Mouse (Mus musculus): ENCODE results near the gene Zfp879.

Gene Zfp879

DNA sequence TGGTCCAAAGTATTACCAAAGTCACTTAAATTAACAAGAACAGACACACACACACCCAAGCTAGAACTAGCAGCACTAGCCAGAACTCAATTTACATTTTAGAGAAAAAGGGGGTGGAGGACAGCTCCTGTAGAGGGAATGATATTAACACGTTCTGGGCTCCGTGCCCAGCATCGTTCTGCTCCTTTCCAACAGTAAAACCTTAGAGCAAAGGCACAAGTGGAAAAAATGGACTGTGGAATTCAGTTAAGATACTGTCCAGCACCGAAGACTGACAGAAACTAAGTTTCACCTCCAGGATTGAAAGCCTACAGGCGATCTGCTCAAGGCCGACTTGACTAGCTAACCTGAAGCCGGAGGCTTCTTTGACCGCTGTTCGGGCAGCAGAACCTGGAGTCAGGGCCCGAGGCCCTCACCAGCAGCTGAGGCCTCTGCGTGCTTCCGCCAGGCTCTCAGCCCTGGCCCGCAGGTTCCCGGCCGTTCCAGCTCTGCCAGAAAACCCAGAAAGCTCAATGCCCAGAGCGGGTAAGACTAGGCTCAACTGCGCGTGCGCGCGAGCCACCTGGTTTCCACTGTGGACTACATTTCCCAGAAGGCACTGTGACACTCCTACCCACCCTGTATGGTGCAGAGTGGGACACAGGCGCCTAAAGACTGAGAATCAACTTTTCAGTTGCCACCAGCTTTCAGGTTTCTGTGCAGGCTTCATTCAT is at the start of gene Zfp879:
Zfp879 (minus strand) TSS at position 530 of the 713 bp plus-strand sequence.
- in situ Hi-C loops (cut with MboI, MseI), result no loop called here

DNA sequence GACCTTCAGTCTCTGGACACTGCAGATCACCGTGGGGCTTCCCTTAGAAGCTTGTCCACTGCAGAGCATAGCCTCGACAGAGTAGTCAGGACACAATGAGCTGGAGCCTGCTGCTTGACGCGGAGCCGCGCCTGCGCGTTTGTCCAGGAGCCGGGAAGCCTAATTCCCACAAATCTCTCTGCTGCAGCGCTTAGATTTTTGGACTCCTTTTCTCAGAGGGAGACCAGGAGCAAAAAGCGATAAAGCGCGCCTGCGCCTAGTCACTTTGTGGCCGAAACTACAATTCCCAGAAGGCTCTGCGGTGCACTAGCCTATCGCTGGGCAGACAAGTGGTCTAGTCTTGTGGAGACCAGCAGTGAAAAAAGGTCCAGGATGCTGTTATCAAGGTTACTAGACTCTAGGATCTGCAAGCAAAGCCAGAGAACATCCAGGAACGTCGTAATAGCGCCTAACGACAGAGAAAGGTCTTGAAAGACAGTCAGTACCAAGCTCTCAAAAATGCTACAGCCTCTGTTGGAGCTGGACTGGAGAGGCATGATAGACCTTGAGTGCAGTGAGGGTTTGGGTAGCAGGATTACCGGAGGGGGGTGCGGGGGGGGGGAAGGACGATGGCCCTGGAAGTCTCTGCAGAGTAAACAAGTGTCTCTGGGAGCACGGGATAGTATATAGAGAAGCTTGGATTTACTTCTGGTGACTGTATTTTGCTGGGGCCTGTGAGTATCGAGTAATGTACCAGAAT is 46.2 kb upstream of the Zfp879 start, which contains the start of gene Zfp454:
Zfp454 (minus strand) TSS at position 262 of the 739 bp plus-strand sequence.
- in situ Hi-C loops (cut with MboI, MseI), result no loop called here

DNA sequence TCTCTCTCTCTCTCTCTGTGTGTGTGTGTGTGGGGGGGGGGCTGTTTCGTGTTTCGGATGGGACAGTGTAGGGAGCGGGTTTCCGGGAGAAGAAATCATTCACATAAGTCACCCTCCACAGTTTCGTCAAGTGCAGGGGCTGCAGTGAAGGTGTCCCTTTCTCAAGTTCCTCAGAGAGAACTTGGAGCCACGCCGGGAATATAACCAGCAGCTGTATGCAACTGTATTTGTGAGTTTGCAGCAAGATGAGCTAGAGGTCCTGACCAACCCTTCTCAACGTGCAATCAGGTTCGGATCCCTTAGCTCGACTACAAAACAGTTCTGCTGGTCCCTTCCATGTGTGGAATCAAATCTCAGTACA is 45.6 kb upstream of the Zfp879 start:
- in situ Hi-C loops (cut with MboI, MseI), result no loop called here

DNA sequence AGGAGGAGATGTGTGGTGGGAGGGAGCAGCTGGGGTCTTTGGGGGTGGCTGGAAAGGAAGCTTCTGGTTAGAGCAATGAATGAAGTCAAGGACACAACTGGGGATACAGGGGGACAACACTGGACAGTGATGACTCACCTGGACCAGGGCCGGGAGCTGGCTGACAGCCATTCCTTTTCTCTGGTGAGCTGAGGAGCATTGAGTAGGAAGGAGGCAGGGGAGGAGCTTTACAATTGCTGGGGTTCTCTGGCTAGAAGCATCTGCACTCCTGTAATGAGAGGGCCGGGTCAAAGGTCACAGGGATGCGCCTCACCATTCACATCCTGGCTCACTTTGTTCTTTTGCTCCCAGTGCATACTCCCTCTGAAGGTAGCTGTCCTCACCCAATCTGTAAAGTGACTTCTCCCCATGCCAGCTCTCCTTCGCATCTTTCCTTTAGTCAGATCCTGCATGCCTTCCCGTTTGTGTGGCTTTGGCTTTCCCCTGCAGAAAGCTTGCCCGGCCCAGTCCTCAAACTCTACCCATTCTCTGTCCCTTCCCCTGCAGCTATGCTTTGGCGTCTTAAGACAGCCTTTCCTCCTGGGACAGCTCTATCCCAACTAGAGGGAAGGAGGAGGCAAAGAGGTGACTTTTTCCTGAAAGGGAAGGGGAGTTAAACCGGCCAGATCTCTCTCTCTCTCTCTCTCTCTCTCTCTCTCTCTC is 45.0 kb upstream of the Zfp879 start:
- in situ Hi-C loops (cut with MboI, MseI), result no loop called here

DNA sequence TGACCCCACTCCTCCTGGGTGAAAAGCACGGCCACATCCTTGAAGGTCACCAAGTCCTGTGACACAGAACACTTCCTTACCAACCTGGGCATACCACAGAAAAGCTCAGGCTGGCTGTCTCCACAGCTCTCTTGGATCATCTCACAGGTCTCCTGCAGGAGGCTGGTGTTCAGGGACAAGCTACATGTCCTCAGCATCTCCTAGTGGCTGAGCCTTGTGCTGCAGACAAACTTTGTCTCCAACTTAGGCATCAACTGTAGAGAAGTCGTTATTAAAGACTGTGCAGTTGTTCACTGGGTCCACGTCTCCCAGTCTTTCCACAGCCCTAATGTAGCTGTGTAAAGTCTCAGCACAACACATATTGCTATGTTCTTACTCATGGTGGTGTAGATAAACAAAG is 42.4 kb upstream of the Zfp879 start:
- in situ Hi-C loops (cut with MboI, MseI), result no loop called here

DNA sequence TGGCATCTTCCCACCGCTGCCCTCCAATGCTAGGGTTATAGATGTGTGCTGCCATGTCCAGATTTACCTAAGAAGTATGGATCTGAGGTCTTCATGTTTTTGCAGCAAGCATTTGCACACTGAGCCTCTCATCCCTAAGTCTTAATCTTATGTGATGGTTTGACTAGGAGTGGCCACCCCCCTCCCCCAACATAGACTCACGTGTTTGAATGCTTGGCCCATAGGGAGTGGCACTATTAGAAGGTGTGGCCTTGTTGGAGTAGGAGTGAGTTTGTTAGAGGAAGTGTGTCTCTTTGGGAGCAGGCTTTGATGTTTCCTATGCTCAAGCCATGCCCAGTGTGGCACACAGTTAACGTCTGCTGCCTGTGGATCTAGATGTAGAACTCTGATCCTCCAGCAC is 37.3 kb upstream of the Zfp879 start:
- in situ Hi-C loops (cut with MboI, MseI), result no loop called here

DNA sequence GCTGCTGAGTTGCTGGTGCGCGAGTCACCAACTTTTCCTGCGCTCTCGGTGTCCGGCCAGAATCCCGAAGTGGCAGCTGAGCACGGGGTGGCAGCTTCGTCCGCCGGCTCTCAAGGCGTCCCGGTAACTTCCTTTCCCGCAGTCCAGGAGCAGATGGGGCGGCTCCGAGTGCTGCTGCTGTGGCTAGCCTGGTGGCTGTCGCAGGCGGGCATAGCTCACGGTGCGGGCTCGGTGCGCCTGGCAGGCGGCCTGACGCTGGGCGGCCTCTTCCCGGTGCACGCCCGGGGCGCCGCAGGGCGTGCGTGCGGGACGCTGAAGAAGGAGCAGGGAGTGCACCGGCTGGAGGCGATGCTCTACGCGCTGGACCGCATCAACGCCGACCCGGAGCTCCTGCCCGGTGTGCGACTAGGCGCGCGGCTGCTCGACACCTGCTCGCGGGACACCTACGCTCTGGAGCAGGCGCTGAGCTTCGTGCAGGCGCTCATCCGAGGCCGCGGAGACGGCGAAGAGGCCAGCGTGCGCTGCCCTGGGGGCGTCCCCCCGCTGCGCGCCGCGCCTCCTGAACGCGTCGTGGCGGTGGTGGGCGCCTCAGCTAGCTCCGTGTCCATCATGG is 9.7 kb upstream of the Zfp879 start:
- in situ Hi-C loops (cut with MboI, MseI), result no loop called here

DNA sequence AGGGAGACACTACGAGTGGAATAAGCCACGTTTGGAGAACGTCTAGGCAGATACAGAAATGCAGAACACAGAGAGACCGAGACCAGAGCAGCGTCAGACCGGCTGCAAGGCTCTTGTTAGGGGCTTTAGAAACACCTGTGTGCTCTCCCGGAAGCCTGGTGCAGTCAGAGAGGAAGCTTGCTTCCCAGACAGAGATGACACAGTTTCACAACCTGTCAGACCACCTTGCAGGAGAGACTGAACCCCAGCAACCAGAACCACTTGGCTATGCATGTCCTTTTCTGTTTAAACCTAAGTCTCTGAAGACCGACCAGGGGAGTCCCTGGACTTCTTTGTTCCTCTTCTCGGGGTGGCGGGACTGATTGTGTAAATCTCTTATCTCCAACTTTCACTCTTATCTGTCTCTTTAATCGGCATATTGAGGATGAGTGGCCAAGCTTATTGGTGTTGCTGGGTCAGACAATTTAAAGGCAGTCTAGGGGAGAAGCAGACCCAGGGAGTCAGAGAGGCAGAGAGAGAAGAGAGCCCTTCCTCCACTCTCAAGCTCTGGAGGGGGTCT is 8.9 kb upstream of the Zfp879 start, which contains the start of gene Grm6:
Grm6 (plus strand) TSS at position 509 of the 559 bp plus-strand sequence.
- in situ Hi-C loops (cut with MboI, MseI), result no loop called here

DNA sequence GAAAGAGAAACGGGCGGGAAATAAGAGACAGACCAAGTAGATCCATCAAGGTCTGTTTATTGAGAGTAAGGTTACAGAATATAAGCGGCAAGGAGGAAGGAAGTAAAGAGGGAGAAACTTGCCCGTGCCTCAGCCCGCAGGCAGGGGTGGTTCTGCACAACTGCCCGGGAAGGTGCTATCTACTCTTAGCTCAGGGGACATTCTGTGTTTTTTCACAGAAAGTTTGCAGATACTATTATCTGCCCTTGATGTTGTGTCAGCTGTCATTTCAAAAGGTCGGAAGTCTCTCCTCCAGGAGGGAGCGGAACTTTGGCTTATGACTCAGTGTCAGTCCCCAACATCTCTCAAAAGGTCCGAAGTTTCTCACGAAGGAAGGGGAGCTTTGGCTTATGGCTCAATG is 8.0 kb upstream of the Zfp879 start:
- in situ Hi-C loops (cut with MboI, MseI), result no loop called here

DNA sequence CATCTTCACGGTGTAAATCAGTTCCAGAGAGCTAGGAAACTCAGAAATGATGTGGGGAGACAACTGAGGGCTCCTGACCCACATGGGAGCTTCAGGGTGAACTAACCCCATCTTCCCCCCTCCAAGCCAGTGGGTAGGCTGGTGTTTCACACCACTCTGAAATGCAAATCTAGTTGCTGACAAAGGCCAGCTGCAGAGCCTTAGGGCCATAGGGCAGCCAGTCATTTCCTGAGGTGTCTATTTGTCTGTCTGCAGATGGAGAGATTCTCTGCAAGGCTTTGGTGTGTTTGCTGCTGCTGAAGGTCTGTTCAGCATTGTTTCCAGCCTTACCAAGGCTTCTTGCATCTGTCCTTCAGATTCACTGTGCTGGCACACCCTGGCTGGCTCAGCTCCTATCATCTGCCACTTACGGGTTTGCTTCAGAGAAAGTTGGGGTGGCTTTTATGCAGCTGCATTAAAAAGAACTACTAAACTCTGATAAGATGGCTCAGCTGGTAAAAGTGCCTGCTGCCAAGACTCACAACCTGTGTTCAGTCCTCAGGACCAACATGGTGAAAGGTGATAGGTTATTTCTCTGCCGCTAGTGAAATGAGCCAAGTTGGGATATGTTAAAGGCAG is 7.3 kb upstream of the Zfp879 start:
- in situ Hi-C loops (cut with MboI, MseI), result no loop called here

DNA sequence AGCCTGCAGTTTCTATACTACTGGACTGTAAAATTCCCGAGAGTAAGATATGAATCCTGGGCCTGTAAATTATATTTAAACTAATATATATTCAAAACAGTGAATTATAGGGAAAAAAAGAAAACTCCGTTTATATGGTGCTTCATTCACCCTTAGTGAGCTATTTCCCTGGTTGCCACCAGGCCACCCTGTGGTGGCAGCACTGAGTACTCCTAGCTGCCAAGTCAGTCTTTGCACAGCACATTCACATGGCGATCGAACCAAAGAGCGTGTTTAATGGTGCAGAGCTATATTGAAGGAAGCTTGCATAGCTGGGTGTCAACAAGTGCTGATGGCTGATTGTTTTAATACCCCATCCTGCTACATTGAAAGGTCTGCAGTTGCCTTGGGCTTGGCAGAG is 5.7 kb upstream of the Zfp879 start:
- in situ Hi-C loops (cut with MboI, MseI), result no loop called here

DNA sequence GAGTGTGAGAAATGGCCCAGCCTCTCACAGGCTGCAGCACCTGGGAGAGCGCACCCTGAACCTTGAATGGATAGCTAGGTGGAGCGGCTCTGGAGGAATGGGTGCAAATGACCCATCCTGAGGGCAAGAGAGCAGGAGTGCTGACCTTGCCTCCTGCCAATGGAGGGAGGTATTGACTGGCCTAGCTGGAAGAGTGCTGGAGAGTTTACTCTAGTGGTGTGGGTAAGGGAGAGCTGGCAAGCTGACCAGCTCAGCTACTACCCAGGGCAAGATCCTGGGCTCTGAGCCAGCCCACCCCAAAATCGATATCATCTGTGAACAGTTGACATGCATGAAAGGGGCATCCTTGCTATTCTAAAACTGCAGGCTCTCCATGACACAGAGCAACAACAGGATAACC is 4.6 kb upstream of the Zfp879 start:
- in situ Hi-C loops (cut with MboI, MseI), result no loop called here

DNA sequence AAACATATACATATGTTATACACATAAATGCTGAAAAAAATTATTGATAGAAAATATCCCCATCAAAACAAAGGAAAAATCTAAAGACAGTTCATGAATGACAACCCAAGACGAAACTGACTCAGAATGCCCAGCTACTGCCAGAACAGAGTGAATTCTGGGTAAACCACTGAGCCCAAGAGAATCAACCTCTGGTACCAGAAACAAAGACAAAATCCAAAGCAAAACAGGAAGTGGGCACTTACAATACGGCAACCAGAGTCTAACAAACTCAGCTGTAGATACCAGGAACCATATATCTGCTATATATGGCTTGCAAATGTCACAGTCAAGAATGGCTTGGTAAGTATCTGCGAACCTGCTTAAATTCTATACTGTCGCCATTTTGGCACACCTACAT is 5.6 kb downstream of the Zfp879 start:
- in situ Hi-C loops (cut with MboI, MseI), result no loop called here

DNA sequence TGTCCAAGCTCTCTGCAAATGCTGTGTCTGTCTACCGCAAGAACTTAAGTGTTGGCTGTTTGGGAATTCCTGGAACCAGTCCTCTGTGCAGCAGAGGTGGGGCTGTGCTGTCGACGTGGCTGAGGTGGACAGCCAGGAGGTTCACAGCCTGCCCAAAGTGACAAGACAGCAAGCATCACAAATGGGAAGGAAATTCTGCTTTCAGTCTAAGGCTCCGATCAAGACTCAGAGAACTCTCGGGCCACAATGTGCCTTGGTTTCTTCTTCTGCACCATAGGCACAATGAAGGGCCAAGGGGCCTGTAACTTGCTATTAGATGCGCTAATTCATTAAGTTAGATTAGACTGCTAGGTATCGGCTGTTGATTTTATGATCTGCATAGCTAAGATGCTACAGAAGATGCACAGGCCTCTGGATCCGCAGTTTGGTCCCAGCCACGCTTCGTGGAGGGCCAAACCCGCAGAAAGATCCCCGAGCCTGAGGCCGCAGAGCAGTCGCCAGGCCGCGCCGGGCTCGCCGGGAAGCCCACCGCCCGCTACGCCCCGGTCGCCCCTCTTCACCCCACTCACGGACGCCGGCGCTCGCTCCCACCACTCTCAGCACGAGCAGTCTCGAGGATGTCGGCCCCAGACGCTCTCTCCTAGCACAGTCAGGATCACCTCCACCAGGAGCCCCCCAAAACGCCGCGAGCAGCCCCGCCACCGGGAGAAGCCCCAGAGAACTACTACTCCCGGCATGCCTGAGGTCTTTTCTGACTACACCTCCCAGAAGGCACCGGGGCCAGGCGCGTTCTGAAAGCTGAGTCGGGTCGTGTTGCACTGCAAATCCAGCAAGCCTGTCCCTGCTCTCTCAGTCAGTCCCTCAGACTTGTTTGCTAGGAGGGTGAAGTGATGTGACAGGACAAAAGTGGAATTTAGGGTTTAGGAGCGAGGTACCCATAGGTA is 14.1 kb downstream of the Zfp879 start, which contains the start of gene Zfp354c:
Zfp354c (minus strand) TSS at position 715 of the 944 bp plus-strand sequence.
- in situ Hi-C loops (cut with MboI, MseI), result no loop called here

DNA sequence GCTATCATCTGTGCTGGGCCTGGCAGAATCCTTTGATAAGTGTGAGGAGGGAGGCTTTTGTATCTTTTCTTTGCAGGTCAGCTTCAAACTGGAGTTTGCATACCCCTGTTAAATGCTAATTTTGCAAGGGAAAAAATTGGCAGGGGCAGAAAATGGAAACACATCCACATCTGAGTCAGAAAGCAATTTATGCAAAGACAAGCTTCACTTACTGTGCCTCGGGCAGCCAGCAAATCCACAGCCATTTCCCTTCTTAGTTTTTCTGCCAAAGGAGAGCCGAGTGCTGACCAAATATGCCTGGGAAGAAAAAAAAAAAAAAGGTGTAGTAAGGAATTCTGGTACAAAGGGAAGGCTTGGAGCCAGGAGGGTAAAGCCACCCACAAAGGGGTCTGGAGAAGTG is 15.1 kb downstream of the Zfp879 start:
- in situ Hi-C loops (cut with MboI, MseI), result no loop called here

DNA sequence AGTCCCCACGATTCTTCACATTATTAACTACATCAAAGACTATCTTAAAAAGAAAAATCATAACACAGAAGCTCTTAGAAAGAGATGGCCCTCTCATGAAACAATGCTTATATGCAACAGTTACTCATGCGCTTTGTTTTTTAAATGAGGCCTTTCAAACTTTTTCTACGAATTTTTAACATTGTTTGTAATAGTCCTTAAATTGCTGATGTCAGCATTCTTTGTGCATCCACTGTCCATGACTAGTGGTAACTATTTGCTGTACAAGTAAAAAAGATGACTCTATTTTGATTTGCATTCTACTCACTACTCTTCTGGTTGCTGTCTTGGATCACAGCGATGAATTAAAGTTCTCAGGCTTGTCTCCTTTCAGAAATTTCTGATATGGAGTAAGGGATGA is 27.1 kb downstream of the Zfp879 start:
- in situ Hi-C loops (cut with MboI, MseI), result no loop called here

DNA sequence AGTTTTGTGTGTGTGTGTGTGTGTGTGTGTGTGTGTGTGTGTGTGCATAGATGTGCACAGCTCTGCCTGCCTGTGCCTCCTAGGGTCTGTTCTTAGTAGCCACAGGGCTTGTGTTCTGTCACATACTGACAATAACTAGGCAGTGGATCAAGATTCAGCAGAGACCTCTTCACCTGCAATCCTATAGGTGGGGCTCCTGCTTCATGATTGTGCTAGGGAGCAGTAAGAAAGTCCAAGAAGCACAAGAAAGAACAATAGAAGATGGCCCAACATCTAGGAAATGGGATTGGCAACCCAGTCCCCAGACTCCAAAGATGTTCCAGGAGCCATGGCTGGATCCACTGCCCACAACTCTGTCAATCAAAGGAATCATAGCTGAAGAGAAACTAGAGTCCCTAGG is 42.5 kb downstream of the Zfp879 start:
- in situ Hi-C loops (cut with MboI, MseI), result no loop called here

DNA sequence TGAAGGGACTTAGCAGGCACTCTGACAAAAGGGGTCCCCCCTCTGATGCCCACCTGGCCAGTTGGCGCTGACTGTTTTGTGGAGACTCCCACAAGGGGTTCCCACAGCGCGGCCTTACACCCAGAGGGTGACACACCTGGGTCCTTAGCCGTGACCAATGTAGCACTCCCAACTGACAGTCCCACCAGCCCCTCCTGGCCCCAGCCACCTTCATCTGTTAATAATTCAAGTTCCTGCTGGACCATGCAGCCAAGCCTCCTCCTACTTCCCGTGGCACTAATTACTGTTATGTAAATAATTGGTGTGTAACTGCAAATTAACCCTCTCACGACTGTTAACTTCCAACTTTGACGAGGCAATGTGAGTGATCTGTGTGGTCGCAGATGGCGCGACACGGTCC is 43.7 kb downstream of the Zfp879 start:
- in situ Hi-C loops (cut with MboI, MseI), result no loop called here

Data from T-helper 2 cell (primary cell).